Mouse (Mus musculus): ENCODE data around the gene Prr19. TPM values are rescaled to one million over a fixed set of nuclear protein-coding genes. Genes with fewer than 3 reads are reported as not detected.
A peak's percentile ranks its signal among the peaks of the same experiment; 100 is the strongest.

Prr19 gene
- polyA plus RNA-seq, 2 experiments = 0.44 to 1.1 TPM

- Histone ChIP-seq H3K9ac (ENCODE audit: low read depth, low read length, severe bottlenecking) (0 out of 2 replicates have a peak overlapping the region, but pooled peaks have one; percentile 18), H3K4me3 (replicated peaks; ENCODE audit: low read length) (peak overlapping the region; percentile 85), H3K27ac (replicated peaks; ENCODE audit: low read depth, low read length) (peak overlapping the region; percentile 99), H3K4me2 (replicated peaks; ENCODE audit: low read depth, low read length, severe bottlenecking) (peak overlapping the region; percentile 97), H3K36me3 (ENCODE audit: control insufficient read depth, insufficient read depth, low read length) (peaks cover 20% of the 10 kb centered on the region), H3K9me3 (ENCODE audit: control insufficient read depth, low read length) (no peaks in the 10 kb centered on the region), H3K4me1 (ENCODE audit: control insufficient read depth, insufficient read depth, low read length) (peaks cover 42% of the 10 kb centered on the region), H3K27me3 (ENCODE audit: control insufficient read depth, insufficient read depth, low read length) (no peaks in the 10 kb centered on the region)
- WGBS = 12% methylated on average over 12 of the region's 12 CpGs
- ATAC-seq (ENCODE audit: low FRiP score, low read depth) (no peak), DNase-seq (ENCODE audit: low spot score) (no peak)
- TF ChIP-seq POLR2A (IDR thresholded peaks at IDR 0.05; ENCODE audit: borderline replicate concordance, extremely low read depth, insufficient read depth, insufficient read length) = no peak
Measured at GRCm38 (mm10) chr7:25281166-25281733, 20.0 kb upstream of the Prr19 start.

- H3K4me3 ChIP-seq (replicated peaks; ENCODE audit: low read length) = peak overlapping the region; percentile 85
- no peaks in the 10 kb centered on the region for H3K9me3 ChIP-seq (ENCODE audit: control insufficient read depth, low read length)
- 0% methylated on average over 63 of the region's 108 CpGs for WGBS
- H3K9ac ChIP-seq (ENCODE audit: low read depth, low read length, severe bottlenecking) = peak overlapping the region; percentile 78
- ATAC-seq (ENCODE audit: low FRiP score, low read depth) (peak; percentile 75), DNase-seq (ENCODE audit: low spot score) (peak; percentile 96)
- H3K36me3 ChIP-seq (ENCODE audit: control insufficient read depth, insufficient read depth, low read length) = peaks cover 27% of the 10 kb centered on the region
- peak overlapping the region; percentile 99 for H3K27ac ChIP-seq (replicated peaks; ENCODE audit: low read depth, low read length)
- H3K4me1 ChIP-seq (ENCODE audit: control insufficient read depth, insufficient read depth, low read length) = peaks cover 35% of the 10 kb centered on the region
- no peaks in the 10 kb centered on the region for H3K27me3 ChIP-seq (ENCODE audit: control insufficient read depth, insufficient read depth, low read length)
- peak overlapping the region; percentile 97 for H3K4me2 ChIP-seq (replicated peaks; ENCODE audit: low read depth, low read length, severe bottlenecking)
- TF ChIP-seq POLR2A (IDR thresholded peaks at IDR 0.05; ENCODE audit: borderline replicate concordance, extremely low read depth, insufficient read depth, insufficient read length) = peak; percentile 65; the same call in 1 of the 2 replicates
Measured at GRCm38 (mm10) chr7:25281734-25282601, 19.2 kb upstream of the Prr19 start.

DNA sequence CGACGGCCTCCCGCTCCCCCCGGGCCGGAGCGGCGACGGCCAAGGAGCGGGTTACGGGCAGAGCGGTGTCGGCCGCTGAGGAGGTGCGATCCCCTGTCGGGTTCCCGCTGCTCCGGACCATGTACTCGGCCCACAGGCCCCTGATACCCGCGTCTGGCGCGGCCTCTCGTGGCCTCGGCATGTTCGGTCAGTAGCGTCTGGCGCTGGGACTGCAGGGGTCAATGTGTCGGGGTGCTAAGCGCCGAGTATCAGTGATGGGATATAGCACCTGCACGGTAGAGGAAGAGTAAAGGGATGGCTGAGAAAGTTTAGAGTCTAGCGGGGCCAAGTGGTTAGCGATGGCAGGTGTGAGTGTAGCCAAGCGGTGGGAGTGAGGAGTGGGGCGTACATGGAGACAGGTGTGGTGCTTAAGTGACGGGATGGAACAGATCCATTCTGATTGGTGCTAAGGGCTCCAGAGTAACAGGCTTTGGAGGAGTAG lies 18.4 kb upstream of the Prr19 start:
- ATAC-seq (ENCODE audit: low FRiP score, low read depth) = no peak
- Histone ChIP-seq H3K4me1 (ENCODE audit: control insufficient read depth, insufficient read depth, low read length) (peaks cover 28% of the 10 kb centered on the region), H3K36me3 (ENCODE audit: control insufficient read depth, insufficient read depth, low read length) (peaks cover 35% of the 10 kb centered on the region), H3K4me2 (replicated peaks; ENCODE audit: low read depth, low read length, severe bottlenecking) (peak overlapping the region; percentile 97), H3K27me3 (ENCODE audit: control insufficient read depth, insufficient read depth, low read length) (no peaks in the 10 kb centered on the region), H3K9ac (ENCODE audit: low read depth, low read length, severe bottlenecking) (peak overlapping the region; percentile 78), H3K27ac (replicated peaks; ENCODE audit: low read depth, low read length) (peak overlapping the region; percentile 99), H3K4me3 (replicated peaks; ENCODE audit: low read length) (peak overlapping the region; percentile 85), H3K9me3 (ENCODE audit: control insufficient read depth, low read length) (no peaks in the 10 kb centered on the region)
- peak; percentile 32 for DNase-seq (ENCODE audit: low spot score)
- WGBS = under 1% methylated on average over 28 of the region's 36 CpGs
- TF ChIP-seq POLR2A (IDR thresholded peaks at IDR 0.05; ENCODE audit: borderline replicate concordance, extremely low read depth, insufficient read depth, insufficient read length) = no peak

DNA sequence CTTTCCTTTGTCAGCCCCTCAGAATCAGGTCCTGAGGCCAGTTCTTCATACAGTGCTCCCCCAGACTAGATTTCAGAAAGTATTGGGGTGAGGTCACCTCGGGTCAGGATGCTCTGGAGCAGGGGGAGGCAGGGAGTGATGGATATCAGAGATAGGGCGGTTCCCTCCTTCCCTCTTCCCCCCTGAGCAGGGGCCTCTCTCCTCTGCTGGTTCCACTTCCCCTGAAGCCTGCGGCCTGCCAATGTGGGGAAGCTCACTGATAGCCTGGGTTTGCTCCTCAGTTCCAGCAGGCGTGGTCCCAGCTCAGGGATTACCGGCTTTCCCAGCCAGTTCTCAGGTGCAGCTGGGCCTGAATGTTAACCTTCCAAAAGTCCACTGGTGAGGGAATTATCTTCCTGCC lies 17.6 kb upstream of the Prr19 start:
- peaks cover 44% of the 10 kb centered on the region for H3K36me3 ChIP-seq (ENCODE audit: control insufficient read depth, insufficient read depth, low read length)
- H3K27me3 ChIP-seq (ENCODE audit: control insufficient read depth, insufficient read depth, low read length) = no peaks in the 10 kb centered on the region
- WGBS = 13% methylated on average over 5 of the region's 5 CpGs
- H3K4me2 ChIP-seq (replicated peaks; ENCODE audit: low read depth, low read length, severe bottlenecking) = peak overlapping the region; percentile 97
- TF ChIP-seq POLR2A (IDR thresholded peaks at IDR 0.05; ENCODE audit: borderline replicate concordance, extremely low read depth, insufficient read depth, insufficient read length) = no peak
- peak overlapping the region; percentile 99 for H3K27ac ChIP-seq (replicated peaks; ENCODE audit: low read depth, low read length)
- peak overlapping the region; percentile 85 for H3K4me3 ChIP-seq (replicated peaks; ENCODE audit: low read length)
- H3K9ac ChIP-seq (ENCODE audit: low read depth, low read length, severe bottlenecking) = peak overlapping the region; percentile 78
- H3K9me3 ChIP-seq (ENCODE audit: control insufficient read depth, low read length) = no peaks in the 10 kb centered on the region
- no peak for ATAC-seq (ENCODE audit: low FRiP score, low read depth)
- H3K4me1 ChIP-seq (ENCODE audit: control insufficient read depth, insufficient read depth, low read length) = peaks cover 27% of the 10 kb centered on the region
- DNase-seq (ENCODE audit: low spot score) = peak; percentile 27

DNA sequence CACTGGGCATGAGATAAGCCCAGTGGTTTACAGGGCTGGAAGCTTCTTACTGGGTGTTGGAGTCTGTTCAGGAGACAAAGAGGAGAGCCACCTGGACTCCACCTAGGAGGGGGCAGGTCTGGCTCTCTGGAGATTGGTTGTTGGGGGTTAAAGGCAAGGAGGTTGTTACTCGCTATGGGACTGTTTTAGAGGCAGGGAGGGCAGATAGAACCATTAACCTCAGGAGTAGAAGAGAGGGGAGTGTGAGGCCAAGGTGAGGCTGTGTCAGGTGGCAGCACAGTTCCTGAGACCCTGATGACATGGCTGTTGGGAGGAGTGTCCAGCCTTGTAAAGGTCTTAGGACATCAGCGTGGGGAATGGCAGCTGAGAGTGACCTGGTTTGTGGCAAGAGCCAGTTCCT lies 17.0 kb upstream of the Prr19 start:
- Histone ChIP-seq H3K27me3 (ENCODE audit: control insufficient read depth, insufficient read depth, low read length) (no peaks in the 10 kb centered on the region), H3K4me3 (replicated peaks; ENCODE audit: low read length) (peak overlapping the region; percentile 85), H3K4me2 (replicated peaks; ENCODE audit: low read depth, low read length, severe bottlenecking) (peak overlapping the region; percentile 97), H3K9me3 (ENCODE audit: control insufficient read depth, low read length) (no peaks in the 10 kb centered on the region), H3K27ac (replicated peaks; ENCODE audit: low read depth, low read length) (no peak overlapping the region; the same call in 1 of the 2 replicates), H3K4me1 (ENCODE audit: control insufficient read depth, insufficient read depth, low read length) (peaks cover 27% of the 10 kb centered on the region), H3K36me3 (ENCODE audit: control insufficient read depth, insufficient read depth, low read length) (peaks cover 49% of the 10 kb centered on the region), H3K9ac (ENCODE audit: low read depth, low read length, severe bottlenecking) (peak overlapping the region; percentile 78)
- ATAC-seq (ENCODE audit: low FRiP score, low read depth) (no peak), DNase-seq (ENCODE audit: low spot score) (no peak)
- no peak for TF ChIP-seq POLR2A (IDR thresholded peaks at IDR 0.05; ENCODE audit: borderline replicate concordance, extremely low read depth, insufficient read depth, insufficient read length)
- 66% methylated on average over 2 of the region's 2 CpGs for WGBS

Data from limb, embryonic 14.5 days (tissue).